Mouse (Mus musculus) Muller cell, postnatal 12 days (primary cell): ENCODE measurements around the gene Slc35g2.

Source experiments
- DNase-seq: peaks from one replicate; pipeline ENCODE4 v3.0.0-alpha.2; 2015; ENCODE audit errors: inconsistent ontology term

Gene Slc35g2

DNA sequence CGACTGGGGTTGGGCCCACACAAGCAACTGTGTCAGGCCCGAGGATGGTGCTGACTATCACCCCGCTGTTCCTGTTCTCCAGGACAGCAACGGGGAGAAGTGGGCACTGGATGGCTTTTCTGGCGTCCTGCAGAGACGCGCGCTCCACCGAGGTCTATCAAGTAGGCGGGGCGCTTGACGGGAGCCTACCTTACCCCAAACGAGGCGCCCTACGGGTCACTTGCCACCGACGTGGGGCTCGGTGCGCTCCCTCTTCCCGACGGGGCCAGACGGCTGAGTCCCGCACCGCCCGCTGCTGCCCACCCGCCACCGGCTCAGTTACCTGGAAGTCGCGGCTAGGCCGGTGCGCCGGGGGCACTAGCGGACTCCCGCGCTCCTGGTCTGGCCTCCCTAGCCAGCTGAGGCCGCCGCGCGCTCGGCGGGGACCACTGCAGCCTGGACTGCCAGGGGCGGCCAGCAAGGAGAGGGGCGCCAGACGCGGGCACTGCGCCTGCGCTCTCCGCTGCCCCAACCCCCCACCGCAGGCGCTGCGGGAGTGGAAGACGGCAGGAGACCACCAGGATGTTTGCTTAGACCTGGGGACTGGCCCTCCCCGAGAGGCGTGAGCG lies at the start of gene Slc35g2:
Slc35g2 (minus strand) TSS at position 465 of the 608 bp plus-strand sequence.
- peak; percentile 57 for DNase-seq

GRCm38 (mm10) chr9:100616947-100617346 lies 46.1 kb upstream of the Slc35g2 start:
- DNase-seq = no peak

DNA sequence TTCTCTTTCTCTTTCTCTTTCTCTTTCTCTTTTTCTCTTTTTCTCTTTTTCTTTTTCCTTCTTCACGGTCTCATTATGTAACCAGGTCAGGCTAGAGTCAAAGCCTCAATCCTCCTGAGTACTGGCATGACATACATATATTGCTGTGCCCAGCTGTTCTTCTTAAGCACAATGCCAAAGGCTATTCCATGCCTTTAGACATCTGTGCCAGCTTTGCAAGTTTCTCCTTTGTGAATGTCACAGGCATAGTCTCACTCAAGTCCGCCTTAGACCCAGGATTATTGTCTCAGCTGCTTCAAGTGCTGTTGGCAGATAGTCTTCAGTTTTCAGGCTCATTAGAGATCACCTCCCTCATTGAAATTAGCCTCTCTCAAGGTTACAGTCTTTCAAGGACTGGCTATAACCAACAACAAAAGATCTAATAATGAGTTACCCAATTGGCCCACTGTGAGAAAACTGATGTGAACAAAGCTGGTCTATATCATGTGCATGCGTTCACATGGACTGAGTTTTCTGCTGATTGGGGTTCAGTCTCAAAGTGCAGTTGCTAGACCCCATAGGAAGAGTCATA lies 42.7 kb upstream of the Slc35g2 start:
- DNase-seq = no peak

DNA sequence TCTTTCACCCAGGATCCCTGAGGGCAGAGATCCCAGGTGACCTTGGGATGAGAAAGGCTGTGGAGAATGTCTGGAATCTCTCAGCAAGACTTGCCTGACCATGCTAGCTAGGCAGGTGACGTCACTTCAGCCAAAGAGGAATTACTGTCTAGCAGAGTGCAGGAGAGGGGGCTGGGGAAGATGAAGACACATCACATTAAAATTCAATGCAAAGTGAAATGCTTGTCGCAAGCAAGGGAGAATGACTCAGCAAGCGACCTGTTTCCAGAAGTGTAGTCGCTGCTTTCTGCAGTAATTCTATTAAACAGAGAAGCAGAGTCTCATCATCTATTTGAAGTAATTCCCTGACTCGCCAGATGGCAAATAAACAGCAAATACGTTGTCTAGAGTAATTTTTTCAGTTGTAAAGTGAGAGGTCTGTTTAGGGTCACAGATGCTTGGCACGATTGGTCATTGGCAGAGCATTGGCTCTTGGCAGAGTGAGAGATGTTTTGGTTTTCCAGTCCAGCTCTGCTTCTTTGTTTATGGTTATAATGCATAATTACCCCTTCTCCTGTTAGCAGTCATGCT lies 35.2 kb upstream of the Slc35g2 start:
- DNase-seq = peak; percentile 96

- no peak for DNase-seq
Measured at GRCm38 (mm10) chr9:100605522-100605921, 34.6 kb upstream of the Slc35g2 start.

DNA sequence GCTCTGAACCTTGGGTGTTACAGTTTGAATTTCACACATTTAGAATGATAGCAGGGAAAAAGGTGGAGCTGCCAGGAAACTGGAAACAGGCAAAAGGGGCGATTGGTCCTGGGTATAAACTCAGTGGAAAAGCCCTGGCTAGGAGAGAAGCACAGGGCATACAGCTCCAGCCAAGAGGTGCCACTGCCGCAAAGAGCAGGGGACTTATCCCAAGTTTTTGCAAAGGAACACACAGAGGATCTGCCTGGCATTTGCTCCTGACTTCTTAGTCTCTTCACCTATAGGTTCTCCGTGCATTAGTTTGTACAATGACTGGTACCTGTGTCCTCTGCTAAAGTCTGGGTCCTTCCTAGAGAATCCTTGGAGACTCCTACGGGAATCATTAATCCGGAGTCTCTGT lies 32.3 kb upstream of the Slc35g2 start:
- no peak for DNase-seq

GRCm38 (mm10) chr9:100602130-100602529 lies 31.2 kb upstream of the Slc35g2 start:
- no peak for DNase-seq

DNA sequence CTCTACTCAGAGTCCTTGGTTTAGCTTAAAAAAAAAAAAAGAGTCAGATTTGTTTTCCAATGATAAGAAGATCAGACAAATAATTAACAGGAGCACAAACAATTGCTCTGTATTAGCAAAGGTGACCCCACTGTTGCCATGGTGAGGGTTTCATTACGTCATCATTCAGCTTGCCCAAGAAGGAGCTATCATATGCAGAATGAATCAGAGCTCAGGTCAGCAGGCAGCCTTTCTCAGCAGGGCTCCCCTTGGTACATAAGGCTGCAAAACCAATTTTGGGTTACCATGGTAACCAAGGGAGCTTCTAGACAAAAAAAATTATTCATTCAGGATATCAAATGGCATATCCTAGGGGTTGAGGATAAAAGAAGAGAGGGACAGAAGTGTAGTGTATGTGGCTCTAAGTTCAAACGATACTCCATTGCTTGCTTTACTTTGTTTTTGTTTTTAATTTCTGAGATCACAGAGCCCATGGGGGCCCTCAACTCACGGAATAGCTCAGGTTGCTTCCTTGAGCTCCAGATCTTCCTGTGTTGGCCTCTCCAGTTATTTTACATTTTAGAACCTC lies 29.0 kb upstream of the Slc35g2 start:
- DNase-seq = peak; percentile 45

- no peak for DNase-seq
Measured at GRCm38 (mm10) chr9:100597546-100597945, 26.7 kb upstream of the Slc35g2 start, which contains the start of gene Stag1. Gene Stag1, plus strand, starts transcription at chr9:100597798.

- no peak for DNase-seq
Measured at GRCm38 (mm10) chr9:100596317-100596716, 25.4 kb upstream of the Slc35g2 start.

- DNase-seq = no peak
Measured at GRCm38 (mm10) chr9:100590462-100590861, 19.6 kb upstream of the Slc35g2 start.

DNA sequence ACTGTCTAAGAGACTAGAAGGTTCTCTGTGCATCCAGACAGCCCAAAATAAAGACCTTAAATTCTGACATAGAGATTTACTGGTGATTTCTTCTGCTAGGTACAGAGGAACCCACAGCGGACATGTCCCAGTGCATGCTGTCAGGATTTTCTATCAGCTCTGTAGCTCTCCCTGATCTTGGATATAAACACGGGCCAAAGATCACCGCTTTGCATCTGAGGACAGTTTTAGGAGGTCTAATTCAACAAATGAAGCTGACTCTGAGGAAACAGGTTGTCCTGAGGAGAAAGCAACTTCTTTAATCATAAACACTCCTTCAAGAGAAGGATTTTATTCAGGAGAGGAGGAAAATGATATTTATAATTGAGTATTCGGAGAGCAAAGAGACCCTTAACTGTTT lies 13.1 kb upstream of the Slc35g2 start:
- DNase-seq = no peak

GRCm38 (mm10) chr9:100582883-100583575 lies 12.1 kb upstream of the Slc35g2 start:
- DNase-seq = no peak

GRCm38 (mm10) chr9:100581543-100582492 lies 10.9 kb upstream of the Slc35g2 start:
- peak; percentile 69 for DNase-seq

GRCm38 (mm10) chr9:100580196-100580740 lies 9.4 kb upstream of the Slc35g2 start:
- no peak for DNase-seq

DNA sequence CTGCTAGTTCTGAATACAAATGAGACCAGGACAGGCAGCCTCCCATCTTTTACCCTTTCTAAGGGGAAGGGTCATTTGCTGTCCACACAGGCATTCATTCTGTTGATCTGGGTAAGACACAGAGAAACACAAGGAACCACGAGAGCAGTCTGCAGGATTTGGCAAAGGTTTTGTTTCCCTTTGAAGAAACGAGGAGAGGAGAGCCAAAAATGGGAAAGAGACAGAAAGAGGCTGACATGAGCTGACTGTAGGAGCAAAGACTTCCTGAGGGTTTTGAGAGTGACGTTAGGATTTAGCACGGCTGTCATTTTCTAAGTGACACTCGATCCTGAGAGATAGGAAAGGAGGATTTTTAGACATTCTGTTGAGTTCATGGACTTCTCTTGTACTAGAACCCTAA lies 3.1 kb upstream of the Slc35g2 start:
- DNase-seq = no peak

- DNase-seq = no peak
Measured at GRCm38 (mm10) chr9:100573300-100573699, 2.4 kb upstream of the Slc35g2 start.

DNA sequence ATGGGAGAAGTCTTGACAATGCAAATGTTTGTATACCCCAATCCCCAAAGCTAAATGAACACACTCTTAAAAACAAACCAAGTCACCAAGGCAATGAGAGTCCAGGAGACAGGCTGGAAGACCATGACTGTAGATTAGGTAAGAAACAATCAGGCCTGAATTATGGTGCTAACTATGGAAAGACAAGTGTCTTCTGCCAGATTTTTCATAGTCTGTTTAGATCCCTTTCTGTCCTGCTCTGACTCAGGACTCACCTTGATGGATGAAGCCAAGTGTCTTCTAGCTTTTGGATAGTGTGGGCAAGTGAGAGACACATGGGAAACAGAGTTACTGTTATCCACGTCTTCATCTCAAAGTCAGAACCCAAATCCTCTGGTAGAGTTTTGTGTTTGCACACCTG lies 621 bp upstream of the Slc35g2 start:
- no peak for DNase-seq

GRCm38 (mm10) chr9:100569798-100570625 lies 878 bp downstream of the Slc35g2 start:
- DNase-seq = peak; percentile 73

- no peak for DNase-seq
Measured at GRCm38 (mm10) chr9:100560251-100560890, 10.5 kb downstream of the Slc35g2 start.
